Mouse (Mus musculus): ENCODE measurements around the gene Stap2. TPM values are rescaled to one million over a fixed set of nuclear protein-coding genes. Genes with fewer than 3 reads are reported as not detected.
A peak's percentile ranks its signal among the peaks of the same experiment; 100 is the strongest.

Gene Stap2
- total RNA-seq, 2 experiments from 2014 or later, result 2.1 TPM

DNA sequence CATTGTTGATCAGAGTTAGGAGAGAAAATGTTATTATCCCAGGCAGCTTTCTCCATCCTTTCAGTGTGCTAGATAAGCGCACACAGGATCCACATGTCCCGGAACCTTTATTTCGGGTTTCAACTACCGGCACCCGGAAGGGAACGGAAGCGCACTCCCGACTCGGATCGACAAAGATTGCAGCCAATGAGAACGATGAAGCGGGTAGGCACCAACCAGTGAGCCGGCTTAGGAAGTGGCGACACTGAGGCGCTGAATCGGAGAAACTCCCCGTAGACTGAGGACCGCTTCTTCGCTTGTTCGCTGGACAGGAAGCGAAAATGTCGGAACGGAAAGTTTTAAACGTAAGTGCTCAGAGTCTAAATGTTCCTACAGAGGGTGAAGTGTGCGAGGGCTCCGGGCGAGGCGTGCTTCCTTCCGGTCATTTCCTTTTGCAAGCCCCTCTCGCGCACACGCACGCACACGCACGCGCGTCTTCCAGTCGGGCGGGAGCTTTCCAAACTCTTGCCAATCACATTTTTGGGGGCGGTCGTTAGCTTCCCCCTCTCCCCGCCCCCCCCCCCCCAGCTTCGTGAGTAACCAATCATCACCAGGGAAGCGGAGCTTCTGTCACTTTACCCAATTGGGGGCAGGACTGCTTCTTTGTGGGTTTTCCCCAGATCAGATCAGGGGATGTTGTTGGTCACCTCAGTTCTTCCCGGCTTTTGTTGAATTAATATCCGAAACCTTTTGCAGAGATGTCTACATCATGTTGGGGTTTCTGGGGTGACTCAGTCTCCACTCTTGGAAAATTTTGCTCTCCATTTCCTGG is 46.3 kb downstream of the Stap2 start, which contains the start of gene Yju2:
TSS of gene Yju2 (plus strand) at position 182 of the 811 bp plus-strand sequence.
- peak; percentile 94 for DNase-seq

GRCm38 (mm10) chr17:55958584-55958886 is 46.8 kb downstream of the Stap2 start:
- DNase-seq, result no peak

DNA sequence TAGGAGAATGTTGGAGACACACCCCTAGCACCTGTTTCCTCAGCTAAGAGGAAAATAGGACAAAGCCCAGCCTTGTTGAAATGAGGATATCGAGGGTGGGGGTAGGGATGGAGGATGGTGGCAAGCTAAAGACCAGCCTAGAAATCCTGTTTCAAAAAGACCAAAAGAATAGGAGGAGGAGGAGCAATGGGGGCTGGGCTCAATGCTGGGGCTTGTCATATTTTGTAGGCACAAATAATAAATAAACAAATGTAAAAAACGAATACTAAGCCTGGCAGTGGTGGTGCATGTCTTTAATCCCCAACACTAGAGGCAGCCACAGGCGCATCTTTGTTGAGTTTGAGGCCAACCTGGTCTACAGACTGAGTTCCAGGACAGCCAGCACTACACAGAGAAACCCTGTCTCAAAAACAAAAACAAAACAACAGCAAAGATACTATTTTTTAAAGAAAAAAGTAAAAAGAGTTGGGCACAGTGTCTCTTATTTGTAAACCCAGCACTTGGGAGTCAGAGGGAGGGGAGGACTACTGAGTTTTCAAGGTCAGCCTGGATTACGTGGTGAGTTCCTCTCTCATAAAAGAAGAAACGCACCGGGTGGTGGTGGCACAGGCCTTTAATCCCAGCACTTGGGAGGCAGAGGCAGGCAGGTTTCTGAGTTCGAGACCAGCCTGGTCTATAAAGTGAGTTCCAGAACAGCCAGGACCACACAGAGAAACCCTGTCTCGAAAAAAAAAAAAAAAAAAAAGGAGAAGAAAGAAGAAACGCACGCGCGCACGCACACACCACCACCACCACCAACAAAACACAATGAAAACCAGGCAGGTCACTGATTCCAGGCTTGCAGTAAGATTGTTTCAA is 47.4 kb downstream of the Stap2 start:
- no peak for DNase-seq

GRCm38 (mm10) chr17:55957168-55957567 is 48.2 kb downstream of the Stap2 start:
- peak; percentile 60 to 71 for DNase-seq

DNA sequence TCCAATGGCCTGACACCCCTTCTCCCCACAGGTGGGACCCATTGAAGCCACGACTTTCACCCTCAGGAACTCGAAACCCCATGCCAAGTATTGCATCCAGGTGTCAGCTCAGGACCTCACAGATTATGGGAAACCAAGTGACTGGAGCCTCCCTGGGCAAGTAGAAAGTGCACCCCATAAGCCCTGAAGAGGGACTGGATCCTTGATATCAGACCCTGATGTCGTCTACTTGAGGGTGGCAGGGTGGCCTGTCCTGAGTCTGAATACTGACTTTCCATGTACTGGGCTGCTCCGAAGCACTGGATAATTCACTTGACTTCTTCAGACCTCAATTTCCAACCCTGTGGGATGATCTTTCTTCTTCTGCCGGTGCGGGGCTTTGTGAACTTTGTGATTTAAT is 48.8 kb downstream of the Stap2 start:
- DNase-seq, result peak in 1 of 2 experiments; percentile 12

DNA sequence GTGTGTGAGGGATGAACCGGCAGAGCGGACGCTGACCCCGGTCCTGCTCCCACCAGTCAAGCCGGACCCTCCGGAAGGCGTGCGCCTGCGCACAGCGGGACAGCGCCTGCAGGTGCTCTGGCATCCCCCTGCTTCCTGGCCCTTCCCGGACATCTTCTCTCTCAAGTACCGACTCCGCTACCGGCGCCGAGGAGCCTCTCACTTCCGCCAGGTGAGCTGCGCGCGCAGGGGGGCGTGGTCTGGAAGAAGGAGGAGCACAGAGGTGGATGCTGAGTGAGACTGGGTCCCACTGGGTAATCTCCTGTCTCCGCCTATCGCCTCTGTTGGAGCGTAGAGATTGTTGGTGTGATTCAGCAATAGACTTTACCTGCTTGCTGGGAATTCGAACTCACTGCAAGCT is 49.3 kb downstream of the Stap2 start:
- peak; percentile 60 to 70 for DNase-seq

DNA sequence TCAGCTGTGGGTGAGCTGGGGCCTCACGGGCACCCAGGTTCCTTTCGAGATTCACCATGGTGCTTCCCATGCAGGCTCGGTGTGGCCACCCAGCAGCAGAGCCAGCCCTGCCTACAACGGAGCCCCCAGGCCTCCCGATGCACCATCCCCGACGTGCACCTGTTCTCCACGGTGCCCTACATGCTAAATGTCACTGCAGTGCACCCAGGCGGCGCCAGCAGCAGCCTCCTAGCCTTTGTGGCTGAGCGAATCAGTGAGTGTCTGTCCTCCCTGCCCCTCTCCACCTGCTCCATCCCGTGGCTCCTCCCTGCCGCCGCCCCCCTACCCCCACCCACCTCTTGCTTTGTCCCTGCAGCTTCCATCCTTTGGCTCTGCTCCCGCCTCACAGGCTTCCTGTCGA is 51.2 kb downstream of the Stap2 start:
- DNase-seq, result no peak

- DNase-seq, result no peak
These were observed 51.6 kb downstream of the Stap2 start for GRCm38 (mm10) chr17:55953751-55954150.

GRCm38 (mm10) chr17:55952447-55953027 is 52.8 kb downstream of the Stap2 start, which contains the start of gene Ebi3:
TSS of gene Ebi3 (plus strand) at chr17:55952640.
- no peak for DNase-seq

DNA sequence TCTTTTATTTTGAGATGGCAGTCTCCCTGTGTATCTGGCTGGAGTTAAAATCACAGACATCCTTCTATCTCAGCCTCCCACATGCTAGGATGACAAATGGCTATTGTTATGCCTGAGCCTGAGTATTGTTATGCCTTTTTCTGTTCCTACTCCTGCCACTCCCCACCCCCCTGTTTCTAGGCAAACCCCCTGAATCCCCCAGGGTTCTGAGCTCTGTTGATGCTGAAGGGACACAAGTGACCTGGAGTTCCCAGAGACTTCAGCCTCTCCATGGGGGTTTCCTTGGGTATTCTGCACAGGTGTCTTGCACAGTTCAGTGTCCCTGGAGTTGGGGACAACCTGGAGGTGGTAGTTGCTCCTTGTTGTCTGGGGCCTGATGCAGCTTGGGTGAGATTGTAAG is 53.3 kb downstream of the Stap2 start:
- DNase-seq, result no peak

DNA sequence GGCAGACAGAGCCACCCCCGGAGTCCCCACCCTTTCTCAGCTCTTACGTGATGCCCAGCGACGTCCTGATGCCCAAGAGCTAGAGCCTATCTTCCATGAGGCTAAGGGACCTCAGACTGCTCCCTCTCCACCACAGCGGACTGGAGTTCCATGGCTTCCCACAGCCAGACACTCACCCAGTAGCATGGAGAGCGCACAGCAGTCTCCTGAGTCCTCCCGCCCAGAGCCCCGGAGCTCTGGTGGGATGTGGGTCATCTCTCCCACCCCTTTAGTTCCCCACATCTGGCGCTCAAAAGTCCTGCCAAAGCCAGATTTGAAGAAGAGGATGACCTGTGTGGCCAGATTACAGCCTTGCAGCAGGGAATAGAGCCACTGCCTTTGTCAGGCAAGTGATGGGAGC is 54.8 kb downstream of the Stap2 start:
- DNase-seq, result no peak

GRCm38 (mm10) chr17:55949400-55949799 is 56.0 kb downstream of the Stap2 start, which contains the start of gene Zfp119b:
TSS of gene Zfp119b (minus strand) at chr17:55949500.
- no peak for DNase-seq

- no peak for DNase-seq
These were observed 56.7 kb downstream of the Stap2 start for GRCm38 (mm10) chr17:55948647-55949046.

Other genes starting within 250 kb of the Stap2 start
- gene Zfp119a, start 126.7 kb downstream of the Stap2 start, total RNA-seq (2021), result 1 to 10 TPM; 6.0 to 6.5 TPM
- 1 to 10 TPM; 8.7 to 9.3 TPM for gene Zfp959, start 113.5 kb downstream of the Stap2 start, total RNA-seq (2021)
- gene Zfp119b, start 56.1 kb downstream of the Stap2 start, total RNA-seq (2021), result 1 to 10 TPM; 3.4 to 5.4 TPM
- 1 to 10 TPM; 1.1 to 1.2 TPM for gene Ebi3, start 52.9 kb downstream of the Stap2 start, total RNA-seq (2021)
- gene Yju2, start 46.5 kb downstream of the Stap2 start, total RNA-seq (2021), result 10 to 100 TPM; 17.4 to 20.5 TPM
- gene Shd, start 35.1 kb downstream of the Stap2 start, total RNA-seq (2021), result 10 to 100 TPM; 24.4 to 26.8 TPM
- 10 to 100 TPM; 70.1 to 75.8 TPM for gene Fsd1, start 19.1 kb downstream of the Stap2 start, total RNA-seq (2021)
- gene Mpnd, start 127 bp upstream of the Stap2 start, total RNA-seq (2021), result 100 to 1,000 TPM in 1 of 2 experiments, 10 to 100 TPM in 1; 95.5 to 102 TPM
- gene Sh3gl1, start 31.1 kb upstream of the Stap2 start, total RNA-seq (2021), result 10 to 100 TPM; 61.5 to 69.6 TPM
- 1 to 10 TPM; 2.5 to 3.6 TPM for gene Chaf1a, start 34.9 kb upstream of the Stap2 start, total RNA-seq (2021)
- 10 to 100 TPM; 84.6 to 87.3 TPM for gene Ubxn6, start 69.4 kb upstream of the Stap2 start, total RNA-seq (2021)
- gene Hdgfl2, start 74.0 kb upstream of the Stap2 start, total RNA-seq (2021), result 100 to 1,000 TPM; 115 to 121 TPM
- gene Plin4, start 104.2 kb upstream of the Stap2 start, total RNA-seq (2021), result 1 to 10 TPM; 1.4 to 6.8 TPM
- gene Plin5, start 112.0 kb upstream of the Stap2 start, total RNA-seq (2021), result under 1 TPM; 0.40 to 0.63 TPM
- gene Lrg1, start 116.4 kb upstream of the Stap2 start, total RNA-seq (2021), result 1 to 10 TPM in 1 of 2 experiments, under 1 TPM in 1; 0.40 to 1.7 TPM
- 100 to 1,000 TPM; 129 to 138 TPM for gene Sema6b, start 134.8 kb upstream of the Stap2 start, total RNA-seq (2021)
- 1 to 10 TPM; 5.3 to 7.3 TPM for gene Tnfaip8l1, start 156.9 kb upstream of the Stap2 start, total RNA-seq (2021)
- gene Mydgf, start 178.3 kb upstream of the Stap2 start, total RNA-seq (2021), result 10 to 100 TPM; 40.9 to 44.0 TPM
- gene Dpp9, start 213.3 kb upstream of the Stap2 start, total RNA-seq (2021), result 10 to 100 TPM; 68.2 to 70.9 TPM